Mouse (Mus musculus) right cerebral cortex, postnatal 10 days (tissue): ENCODE measurements around the gene Krtdap.
"Not testable (repeated sequence)": the region's sequence is repeated elsewhere in the genome, so short reads cannot be mapped to it uniquely, and the experiment has no call there.

Experiments used
- DNase-seq, 2 experiments: peaks; one replicate each; pipeline ENCODE4 v3.0.0; 2021; ENCODE audit warnings: low spot score in 2 of 2

Gene Krtdap

GRCm38 (mm10) chr7:30785721-30786546 is 1.8 kb upstream of the Krtdap start:
- DNase-seq = peak; percentile 61 to 65

- DNase-seq = no peak
These were observed 2.4 kb downstream of the Krtdap start for GRCm38 (mm10) chr7:30790141-30790540.

- no peak for DNase-seq
These were observed 4.2 kb downstream of the Krtdap start for GRCm38 (mm10) chr7:30791921-30792320.

GRCm38 (mm10) chr7:30794921-30795320 is 7.2 kb downstream of the Krtdap start:
- DNase-seq = no peak

- peak in 1 of 2 experiments; percentile 69 for DNase-seq
These were observed 9.1 kb downstream of the Krtdap start for GRCm38 (mm10) chr7:30796790-30797189.

GRCm38 (mm10) chr7:30800653-30801052 is 13.0 kb downstream of the Krtdap start:
- no peak for DNase-seq

GRCm38 (mm10) chr7:30803256-30803655 is 15.6 kb downstream of the Krtdap start:
- no peak for DNase-seq

- no peak for DNase-seq
These were observed 16.5 kb downstream of the Krtdap start for GRCm38 (mm10) chr7:30804026-30804715.

- no peak for DNase-seq
These were observed 18.2 kb downstream of the Krtdap start for GRCm38 (mm10) chr7:30805924-30806323.

GRCm38 (mm10) chr7:30810319-30810718 is 22.6 kb downstream of the Krtdap start:
- DNase-seq = no peak

GRCm38 (mm10) chr7:30811757-30812290 is 24.1 kb downstream of the Krtdap start:
- no peak for DNase-seq

GRCm38 (mm10) chr7:30812291-30812807 is 24.7 kb downstream of the Krtdap start:
- DNase-seq = no peak

- DNase-seq = no peak
These were observed 32.4 kb downstream of the Krtdap start for GRCm38 (mm10) chr7:30820131-30820530.

- no peak for DNase-seq
These were observed 33.3 kb downstream of the Krtdap start for GRCm38 (mm10) chr7:30820854-30821445.

- no peak for DNase-seq
These were observed 33.8 kb downstream of the Krtdap start for GRCm38 (mm10) chr7:30821532-30821931.

GRCm38 (mm10) chr7:30823675-30824074 is 36.0 kb downstream of the Krtdap start, which contains the start of gene Ffar2:
Gene Ffar2 (minus strand): TSS chr7:30823775.
- no peak for DNase-seq

GRCm38 (mm10) chr7:30824306-30824705 is 36.6 kb downstream of the Krtdap start:
- no peak for DNase-seq

GRCm38 (mm10) chr7:30826660-30827059 is 39.0 kb downstream of the Krtdap start:
- DNase-seq = no peak

- not testable (repeated sequence) for DNase-seq
These were observed 41.2 kb downstream of the Krtdap start for GRCm38 (mm10) chr7:30828871-30829270.

- no peak for DNase-seq
These were observed 41.7 kb downstream of the Krtdap start for GRCm38 (mm10) chr7:30829428-30829827.

GRCm38 (mm10) chr7:30832261-30832660 is 44.6 kb downstream of the Krtdap start:
- DNase-seq = no peak

GRCm38 (mm10) chr7:30832684-30833083 is 45.0 kb downstream of the Krtdap start:
- not testable (repeated sequence) for DNase-seq
